Mouse (Mus musculus): ENCODE results near the gene P2rx4. TPM values are rescaled to one million over a fixed set of nuclear protein-coding genes. Genes with fewer than 3 reads are reported as not detected.

The P2rx4 gene
- polyA plus RNA-seq, 1 experiment from 2014 or later = 9.8 TPM

- H3K4me1 ChIP-seq = no peaks in the 10 kb centered on the region
Measured at GRCm38 (mm10) chr5:122767283-122767682, 59.9 kb downstream of the P2rx4 start.

DNA sequence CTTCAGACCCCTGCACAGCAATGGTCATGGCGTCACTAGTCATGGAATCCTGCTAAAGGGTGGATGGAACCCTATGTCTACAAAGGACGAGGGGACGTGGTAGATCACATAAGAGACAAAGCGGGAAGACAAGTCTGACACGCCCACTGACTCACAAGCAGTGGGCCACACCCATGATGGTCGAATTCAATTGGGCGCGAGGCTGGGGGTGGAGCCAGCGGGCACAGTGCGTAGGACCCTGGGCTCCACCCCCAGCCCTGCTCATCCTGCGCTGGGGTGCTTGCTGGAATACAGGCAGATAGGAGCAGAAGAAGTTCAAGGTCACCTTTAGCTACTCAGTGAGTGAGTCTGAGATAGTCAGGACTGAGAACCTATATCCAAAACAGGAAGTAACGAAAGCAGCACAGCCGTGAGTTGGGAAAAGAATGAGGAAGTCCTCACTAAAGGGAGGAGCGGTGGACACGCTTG is 61.8 kb downstream of the P2rx4 start:
- H3K9ac ChIP-seq (replicated peaks) = no peak overlapping the region
- no peaks in the 10 kb centered on the region for H3K36me3 ChIP-seq
- no peaks in the 10 kb centered on the region for H3K27me3 ChIP-seq
- peaks cover 5% of the 10 kb centered on the region; the same call in 1 of the 2 replicates for H3K4me1 ChIP-seq
- ATAC-seq (ENCODE audit: low FRiP score, low read depth) = no peak
- no peaks in the 10 kb centered on the region for H3K9me3 ChIP-seq
- no peak overlapping the region for H3K4me2 ChIP-seq (replicated peaks)
- 88% methylated on average over 15 of the region's 15 CpGs for WGBS
- H3K4me3 ChIP-seq = no peak overlapping the region
- H3K27ac ChIP-seq (replicated peaks) = no peak overlapping the region

More at GRCm38 (mm10) chr5:122767283-122767682, 59.9 kb downstream of the P2rx4 start:
- ATAC-seq (ENCODE audit: low FRiP score, low read depth) = no peak
- Histone ChIP-seq H3K4me3 (no peak overlapping the region), H3K9ac (replicated peaks) (no peak overlapping the region), H3K36me3 (peaks cover 6% of the 10 kb centered on the region; the same call in 1 of the 2 replicates), H3K4me2 (replicated peaks) (no peak overlapping the region), H3K27me3 (no peaks in the 10 kb centered on the region), H3K9me3 (no peaks in the 10 kb centered on the region), H3K27ac (replicated peaks) (no peak overlapping the region)
- 95% methylated on average over 11 of the region's 11 CpGs for WGBS

- no peaks in the 10 kb centered on the region for H3K9me3 ChIP-seq
- 89% methylated on average over 7 of the region's 7 CpGs for WGBS
- no peak overlapping the region for H3K4me3 ChIP-seq
- no peaks in the 10 kb centered on the region for H3K36me3 ChIP-seq
- H3K9ac ChIP-seq (replicated peaks) = no peak overlapping the region
- no peaks in the 10 kb centered on the region for H3K27me3 ChIP-seq
- 0 out of 2 replicates have a peak overlapping the region, but pooled peaks have one; percentile 8 for H3K27ac ChIP-seq (replicated peaks)
- ATAC-seq (ENCODE audit: low FRiP score, low read depth) = no peak
- peaks cover 5% of the 10 kb centered on the region; the same call in 1 of the 2 replicates for H3K4me1 ChIP-seq
- no peak overlapping the region for H3K4me2 ChIP-seq (replicated peaks)
Measured at GRCm38 (mm10) chr5:122770304-122770703, 63.0 kb downstream of the P2rx4 start.

- H3K27me3 ChIP-seq = no peaks in the 10 kb centered on the region
- WGBS = 81% methylated on average over 10 of the region's 10 CpGs
- peaks cover 5% of the 10 kb centered on the region; the same call in 1 of the 2 replicates for H3K4me1 ChIP-seq
- no peak overlapping the region for H3K4me3 ChIP-seq
- no peaks in the 10 kb centered on the region for H3K9me3 ChIP-seq
- ATAC-seq (ENCODE audit: low FRiP score, low read depth) = no peak
- no peak overlapping the region for H3K4me2 ChIP-seq (replicated peaks)
- no peaks in the 10 kb centered on the region for H3K36me3 ChIP-seq
- no peak overlapping the region for H3K9ac ChIP-seq (replicated peaks)
- no peak overlapping the region for H3K27ac ChIP-seq (replicated peaks)
Measured at GRCm38 (mm10) chr5:122770806-122771261, 63.5 kb downstream of the P2rx4 start.

- 93% methylated on average over 9 of the region's 9 CpGs for WGBS
- Histone ChIP-seq H3K27me3 (no peaks in the 10 kb centered on the region), H3K9ac (replicated peaks) (no peak overlapping the region), H3K4me1 (peaks cover 5% of the 10 kb centered on the region; the same call in 1 of the 2 replicates), H3K4me2 (replicated peaks) (no peak overlapping the region), H3K9me3 (no peaks in the 10 kb centered on the region), H3K36me3 (no peaks in the 10 kb centered on the region), H3K4me3 (no peak overlapping the region), H3K27ac (replicated peaks) (no peak overlapping the region)
- ATAC-seq (ENCODE audit: low FRiP score, low read depth) = no peak
Measured at GRCm38 (mm10) chr5:122771428-122771827, 64.1 kb downstream of the P2rx4 start.

- H3K9me3 ChIP-seq = no peaks in the 10 kb centered on the region
- no peaks in the 10 kb centered on the region for H3K36me3 ChIP-seq
- no peak overlapping the region for H3K4me2 ChIP-seq (replicated peaks)
- H3K4me3 ChIP-seq = no peak overlapping the region
- H3K27me3 ChIP-seq = no peaks in the 10 kb centered on the region
- H3K9ac ChIP-seq (replicated peaks) = no peak overlapping the region
- WGBS = 61% methylated on average over 11 of the region's 11 CpGs
- H3K4me1 ChIP-seq = peaks cover 12% of the 10 kb centered on the region
- no peak for ATAC-seq (ENCODE audit: low FRiP score, low read depth)
- no peak overlapping the region for H3K27ac ChIP-seq (replicated peaks)
Measured at GRCm38 (mm10) chr5:122773756-122774155, 66.4 kb downstream of the P2rx4 start.

DNA sequence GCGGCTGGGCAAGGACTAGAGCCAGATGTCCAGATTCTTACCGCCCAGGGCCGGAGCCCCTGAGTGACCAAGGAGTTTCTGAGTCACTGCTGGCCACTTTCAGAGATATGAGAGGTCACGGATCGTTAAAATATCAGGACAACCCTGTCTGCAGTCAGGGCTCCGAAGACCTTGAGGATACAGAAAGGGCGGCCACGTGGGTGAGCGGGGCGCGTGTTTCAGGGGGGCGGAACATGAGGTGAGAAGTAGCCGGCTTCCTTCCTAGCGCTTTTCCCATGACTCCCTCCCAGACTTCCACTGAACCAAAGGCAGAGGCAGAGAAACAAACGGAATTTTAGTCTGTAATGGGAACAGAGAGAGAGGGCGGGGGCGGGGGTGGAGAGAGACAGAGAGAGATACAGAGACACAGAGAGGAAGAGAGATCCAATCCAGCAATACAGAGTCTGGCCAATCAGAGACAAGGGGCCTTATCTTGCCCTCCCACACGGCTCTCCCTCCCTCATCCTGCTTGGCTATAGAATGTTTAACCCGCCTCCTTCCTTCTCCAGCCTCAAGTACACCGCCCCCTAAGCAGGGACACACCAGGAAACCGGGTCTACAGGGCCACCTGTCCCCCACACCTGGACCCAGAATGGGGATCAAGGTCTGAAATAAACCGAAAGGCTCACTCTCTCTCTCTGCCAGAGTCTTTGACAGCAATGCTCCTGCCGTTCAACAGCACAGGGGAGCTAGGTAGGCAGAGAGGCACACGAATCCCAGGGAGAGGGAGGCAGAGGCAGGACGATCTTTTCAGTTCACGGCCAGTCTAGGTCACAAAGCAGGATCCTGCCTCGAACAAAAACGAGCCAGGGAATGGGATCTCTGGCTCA is 67.6 kb downstream of the P2rx4 start:
- Histone ChIP-seq H3K4me1 (peaks cover 16% of the 10 kb centered on the region), H3K27ac (replicated peaks) (no peak overlapping the region), H3K4me3 (no peak overlapping the region), H3K9ac (replicated peaks) (no peak overlapping the region), H3K36me3 (no peaks in the 10 kb centered on the region), H3K27me3 (no peaks in the 10 kb centered on the region), H3K4me2 (replicated peaks) (no peak overlapping the region), H3K9me3 (no peaks in the 10 kb centered on the region)
- no peak for ATAC-seq (ENCODE audit: low FRiP score, low read depth)
- 82% methylated on average over 28 of the region's 28 CpGs for WGBS

DNA sequence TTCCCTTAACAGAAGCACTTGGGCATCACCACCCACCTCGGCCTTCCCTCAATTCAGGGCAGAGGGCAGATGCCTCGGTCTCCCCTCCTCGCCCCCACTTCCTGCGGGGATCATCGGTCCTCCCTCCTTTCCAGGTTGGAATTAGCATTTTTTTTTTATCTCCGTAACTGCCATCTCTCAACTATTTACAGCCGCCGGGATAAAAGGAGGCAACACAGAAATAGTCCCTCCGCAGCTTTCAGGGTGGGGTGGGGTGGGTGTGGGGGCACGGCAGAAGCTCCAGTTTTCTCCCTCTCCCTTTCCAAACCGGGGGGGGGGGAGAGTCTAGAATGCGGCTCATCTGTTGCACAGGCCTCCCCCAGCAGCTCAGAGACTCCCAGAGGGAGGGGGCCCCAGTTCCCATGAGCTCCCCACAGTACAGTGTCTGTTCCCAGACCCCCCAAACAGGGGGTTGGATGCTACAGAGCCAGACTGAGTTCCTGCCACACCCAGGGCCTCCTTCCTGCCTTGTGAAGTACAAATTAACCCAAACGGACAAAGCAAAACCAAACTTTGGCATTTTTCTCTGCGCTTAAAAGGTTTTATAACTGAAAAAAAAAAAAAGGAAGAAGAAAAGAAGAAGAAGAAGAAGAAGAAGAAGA is 68.4 kb downstream of the P2rx4 start:
- WGBS = 90% methylated on average over 14 of the region's 14 CpGs
- H3K27me3 ChIP-seq = peaks cover 7% of the 10 kb centered on the region; the same call in 1 of the 2 replicates
- no peak overlapping the region for H3K27ac ChIP-seq (replicated peaks)
- ATAC-seq (ENCODE audit: low FRiP score, low read depth) = no peak
- no peaks in the 10 kb centered on the region for H3K36me3 ChIP-seq
- H3K4me1 ChIP-seq = peaks cover 16% of the 10 kb centered on the region
- no peak overlapping the region for H3K4me2 ChIP-seq (replicated peaks)
- no peaks in the 10 kb centered on the region for H3K9me3 ChIP-seq
- H3K9ac ChIP-seq (replicated peaks) = no peak overlapping the region
- no peak overlapping the region for H3K4me3 ChIP-seq

DNA sequence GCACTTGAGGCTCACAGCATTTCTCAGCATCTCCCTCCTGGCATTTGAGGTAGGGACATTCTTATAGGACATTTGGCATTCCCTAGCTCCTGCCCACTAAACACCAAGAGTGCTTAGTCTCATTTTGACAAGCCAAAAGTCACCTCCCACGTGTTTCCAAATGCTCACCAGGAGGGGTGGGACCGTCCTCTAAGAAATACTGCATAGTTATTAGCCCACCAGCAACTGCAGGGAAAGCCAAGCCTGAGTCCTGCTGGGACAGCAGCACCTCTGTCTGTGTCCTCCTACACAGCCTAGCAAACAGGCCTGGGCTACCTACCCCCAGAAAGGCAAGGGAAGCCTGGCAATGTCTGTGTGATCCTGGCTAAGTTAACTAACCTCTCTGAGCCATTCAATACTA is 70.0 kb downstream of the P2rx4 start:
- H3K9ac ChIP-seq (replicated peaks) = no peak overlapping the region
- H3K9me3 ChIP-seq = no peaks in the 10 kb centered on the region
- no peak overlapping the region for H3K27ac ChIP-seq (replicated peaks)
- H3K36me3 ChIP-seq = no peaks in the 10 kb centered on the region
- no peak for ATAC-seq (ENCODE audit: low FRiP score, low read depth)
- no peak overlapping the region for H3K4me3 ChIP-seq
- H3K4me1 ChIP-seq = peaks cover 16% of the 10 kb centered on the region
- H3K27me3 ChIP-seq = peaks cover 10% of the 10 kb centered on the region; the same call in 1 of the 2 replicates
- WGBS = 55% methylated on average over 2 of the region's 2 CpGs
- H3K4me2 ChIP-seq (replicated peaks) = no peak overlapping the region

- Histone ChIP-seq H3K27me3 (peaks cover 10% of the 10 kb centered on the region; the same call in 1 of the 2 replicates), H3K4me2 (replicated peaks) (peak overlapping the region; percentile 79), H3K9me3 (no peaks in the 10 kb centered on the region), H3K36me3 (no peaks in the 10 kb centered on the region), H3K4me1 (peaks cover 14% of the 10 kb centered on the region), H3K9ac (replicated peaks) (peak overlapping the region; percentile 93), H3K4me3 (peak overlapping the region; percentile 96), H3K27ac (replicated peaks) (peak overlapping the region; percentile 20; the same call in 1 of the 2 replicates)
- peak; percentile 71 for ATAC-seq (ENCODE audit: low FRiP score, low read depth)
- WGBS = 2% methylated on average over 35 of the region's 55 CpGs
Measured at GRCm38 (mm10) chr5:122778231-122779226, 71.2 kb downstream of the P2rx4 start.
